Mouse (Mus musculus) neural tube, embryonic 11.5 days (tissue): Measurements from ENCODE around the gene Lin52. TPM values are rescaled to one million over a fixed set of nuclear protein-coding genes. Genes with fewer than 3 reads are reported as not detected.
A peak's percentile ranks its signal among the peaks of the same experiment; 100 is the strongest.

Experiments used
- ATAC-seq: fragments of 200-750 bp; cut with Nextera tagmentation; 2 replicates; pipeline ENCODE4 v1.8.0; 2017; ENCODE audit warnings: moderate number of reproducible peaks, mild to moderate bottlenecking, moderate TSS enrichment, moderate library complexity; ENCODE audit not compliant: insufficient read depth, low FRiP score, low TSS enrichment
- DNase-seq: peaks from one replicate; pipeline ENCODE4 v3.0.0-alpha.2; 2015; ENCODE audit warnings: low spot score
- H3K27ac ChIP-seq: fragments of 300-500 bp; sonication (generic); 2 replicates; pipeline ENCODE4 v1.5.1; 2014; ENCODE audit warnings: low read depth, mild to moderate bottlenecking, low read length
- H3K27me3 ChIP-seq: fragments of 300-500 bp; sonication (generic); 2 replicates; pipeline ENCODE4 v1.6.1; 2014; ENCODE audit warnings: mild to moderate bottlenecking, low read length, mixed read lengths; ENCODE audit not compliant: control insufficient read depth, insufficient read depth
- H3K36me3 ChIP-seq: fragments of 300-500 bp; sonication (generic); 2 replicates; pipeline ENCODE4 v1.6.1; 2014; ENCODE audit warnings: mild to moderate bottlenecking, low read length, moderate library complexity, mixed read lengths; ENCODE audit not compliant: control insufficient read depth, insufficient read depth
- H3K4me1 ChIP-seq: fragments of 300-500 bp; sonication (generic); 2 replicates; pipeline ENCODE4 v1.6.1; 2014; ENCODE audit warnings: low read length, mixed read lengths; ENCODE audit not compliant: control insufficient read depth, insufficient read depth
- H3K4me2 ChIP-seq: fragments of 300-500 bp; sonication (generic); 2 replicates; pipeline ENCODE4 v1.6.1; 2014; ENCODE audit warnings: low read depth, mild to moderate bottlenecking, moderate library complexity
- H3K4me3 ChIP-seq: fragments of 300-500 bp; sonication (generic); 2 replicates; pipeline ENCODE4 v1.5.1; 2014; ENCODE audit warnings: low read depth, low read length
- H3K9ac ChIP-seq: fragments of 300-500 bp; sonication (generic); 2 replicates; pipeline ENCODE4 v1.6.1; 2014; ENCODE audit warnings: mild to moderate bottlenecking, low read length
- H3K9me3 ChIP-seq: fragments of 300-500 bp; sonication (generic); 2 replicates; pipeline ENCODE4 v1.6.1; 2016; ENCODE audit warnings: low read length; ENCODE audit not compliant: control insufficient read depth
- WGBS: fragments of 180-500 bp; shearing (Covaris S2); extraction: QIAGEN DNeasy Blood & Tissue Kit; methylation state at CpG from one replicate; pipeline ENCODE4 v1.1.7; 2014; 5-methylcytosine and 5-hydroxymethylcytosine counted together
- polyA plus RNA-seq: library from polyadenylated mRNA; unstranded; fragments of >200 nt; fragmentation: Nextera tagmentation; extraction: Ambion mirVana; gene quantifications from 2 replicates; pipeline ENCODE4 v1.2.1, GENCODE M21; 2014

Gene Lin52
- polyA plus RNA-seq, 1 experiment from 2014 or later, result 33.7 TPM

DNA sequence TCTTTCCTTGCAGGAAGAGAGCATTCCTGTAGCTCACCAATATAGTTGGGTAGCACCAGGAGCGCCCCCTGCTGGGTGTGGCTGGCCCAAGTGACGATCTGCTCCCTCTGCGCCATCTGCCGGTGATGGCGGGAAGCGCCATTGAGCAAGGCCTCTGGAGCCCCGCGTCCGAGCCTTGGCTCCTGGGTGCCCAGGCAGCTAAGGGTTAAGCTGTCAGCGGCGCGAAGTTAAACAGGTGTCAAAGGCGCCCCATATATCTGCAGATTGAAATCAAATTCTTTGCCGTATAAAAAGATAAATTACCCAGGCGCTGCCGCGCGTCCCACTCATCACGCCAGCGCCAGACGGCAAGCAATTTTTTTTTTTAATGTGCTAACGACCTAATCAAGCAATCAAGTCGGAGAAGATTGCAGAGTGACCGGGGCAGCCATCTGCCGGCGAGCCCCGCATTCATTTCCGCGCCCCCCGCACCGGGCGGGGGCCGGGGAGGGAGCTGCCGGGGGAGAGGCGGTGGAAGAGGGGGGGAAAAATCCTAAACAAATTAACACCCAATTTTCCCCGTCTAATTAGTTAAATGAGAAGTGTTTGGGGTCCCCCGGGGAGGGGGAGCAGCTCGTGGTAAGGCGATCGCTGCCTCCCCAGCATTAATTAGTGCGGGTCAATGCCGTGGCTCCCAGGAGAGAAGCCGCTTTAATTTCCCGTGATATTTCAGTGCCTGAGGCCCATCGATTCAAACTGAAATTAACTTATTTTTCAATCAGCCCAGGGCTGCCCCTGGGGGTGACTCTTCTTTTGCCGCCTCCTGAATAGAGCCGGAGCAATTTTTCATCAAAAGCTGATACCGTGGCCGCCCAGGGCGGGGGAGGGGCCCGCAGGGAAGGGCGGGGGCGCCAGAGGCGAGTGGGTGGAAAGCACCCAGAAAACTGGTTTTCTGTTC, 138.9 kb downstream of the Lin52 start:
- peak overlapping the region; percentile 54 for H3K9ac ChIP-seq
- no peaks in the 10 kb centered on the region for H3K36me3 ChIP-seq
- peak overlapping the region; percentile 44 for H3K4me3 ChIP-seq
- peak overlapping the region; percentile 91 for H3K4me2 ChIP-seq
- H3K4me1 ChIP-seq, result no peaks in the 10 kb centered on the region; the same call in 1 of the 2 replicates
- no peaks in the 10 kb centered on the region for H3K27me3 ChIP-seq
- no peaks in the 10 kb centered on the region for H3K9me3 ChIP-seq
- H3K27ac ChIP-seq, result no peak overlapping the region
- DNase-seq, result peak; percentile 95
- ATAC-seq, result peak; percentile 58
- WGBS, result under 1% methylated on average over 54 of the region's 54 CpGs

Other genes starting within 250 kb of the Lin52 start
- gene Elmsan1, start 232.5 kb upstream of the Lin52 start, polyA plus RNA-seq, result 4.4 and 5.9 TPM in 2 replicates
- 15.5 and 16.4 TPM in 2 replicates for gene Ptgr2, start 166.2 kb upstream of the Lin52 start, polyA plus RNA-seq
- gene Zfp410, start 134.6 kb upstream of the Lin52 start, polyA plus RNA-seq, result 119 and 125 TPM in 2 replicates
- 43.0 and 44.5 TPM in 2 replicates for gene Coq6, start 89.8 kb upstream of the Lin52 start, polyA plus RNA-seq
- 7.5 and 9.7 TPM in 2 replicates for gene Fam161b, start 89.6 kb upstream of the Lin52 start, polyA plus RNA-seq
- 9.9 and 12.4 TPM in 2 replicates for gene Entpd5, start 42.4 kb upstream of the Lin52 start, polyA plus RNA-seq
- gene Bbof1, start 42.4 kb upstream of the Lin52 start, polyA plus RNA-seq, result 0.84 and 1.2 TPM in 2 replicates
- 28.1 and 29.7 TPM in 2 replicates for gene Rnf113a2, start 34.2 kb upstream of the Lin52 start, polyA plus RNA-seq
- gene Aldh6a1, start 418 bp upstream of the Lin52 start, polyA plus RNA-seq, result 22.3 and 25.7 TPM in 2 replicates
- gene Vsx2, start 118.3 kb downstream of the Lin52 start, polyA plus RNA-seq, result 7.3 and 7.4 TPM in 2 replicates
- gene Abcd4, start 166.0 kb downstream of the Lin52 start, polyA plus RNA-seq, result 6.8 and 9.5 TPM in 2 replicates
- not detected in 2 replicates for gene Vrtn, start 189.6 kb downstream of the Lin52 start, polyA plus RNA-seq
- 0.49 and 1.1 TPM in 2 replicates for gene Syndig1l, start 247.4 kb downstream of the Lin52 start, polyA plus RNA-seq